Mouse (Mus musculus) liver, embryonic 11.5 days (tissue): Measurements from ENCODE around the gene Plet1. TPM values are rescaled to one million over a fixed set of nuclear protein-coding genes. Genes with fewer than 3 reads are reported as not detected.
A peak's percentile ranks its signal among the peaks of the same experiment; 100 is the strongest.

ENCODE experiments used
- ATAC-seq: fragments of 200-750 bp; cut with Nextera tagmentation; replicated peaks from 2 replicates; pipeline ENCODE4 v1.8.0; 2017; ENCODE audit warnings: moderate number of reproducible peaks, mild to moderate bottlenecking, moderate TSS enrichment, moderate library complexity; ENCODE audit not compliant: low FRiP score
- DNase-seq: peaks from one replicate; pipeline ENCODE4 v3.0.0-alpha.2; 2017; ENCODE audit warnings: low spot score
- H3K27ac ChIP-seq: fragments of 300-500 bp; sonication (generic); 2 replicates; pipeline ENCODE4 v1.5.1; 2014; ENCODE audit warnings: mild to moderate bottlenecking, low read depth, low read length, control low read depth
- H3K27me3 ChIP-seq: fragments of 300-500 bp; sonication (generic); replicated peaks from 2 replicates; pipeline ENCODE4 v1.6.1; 2014; ENCODE audit warnings: low read length, mixed read lengths; ENCODE audit not compliant: control insufficient read depth, insufficient read depth
- H3K36me3 ChIP-seq: fragments of 300-500 bp; sonication (generic); 2 replicates; pipeline ENCODE4 v1.6.1; 2014; ENCODE audit warnings: mild to moderate bottlenecking, low read length, moderate library complexity, mixed read lengths; ENCODE audit not compliant: control insufficient read depth, insufficient read depth
- H3K4me1 ChIP-seq: fragments of 300-500 bp; sonication (generic); replicated peaks from 2 replicates; pipeline ENCODE4 v1.6.1; 2014; ENCODE audit warnings: low read length, mixed read lengths; ENCODE audit not compliant: control insufficient read depth, insufficient read depth
- H3K4me2 ChIP-seq: fragments of 300-500 bp; sonication (generic); 2 replicates; pipeline ENCODE4 v1.6.1; 2014; ENCODE audit warnings: mild to moderate bottlenecking, control low read depth, moderate library complexity
- H3K4me3 ChIP-seq: fragments of 300-500 bp; sonication (generic); 2 replicates; pipeline ENCODE4 v1.5.1; 2014; ENCODE audit warnings: low read depth, low read length, control low read depth
- H3K9ac ChIP-seq: fragments of 300-500 bp; sonication (generic); 2 replicates; pipeline ENCODE4 v1.6.1; 2014; ENCODE audit warnings: low read depth, low read length, control low read depth
- H3K9me3 ChIP-seq: fragments of 300-500 bp; sonication (generic); 2 replicates; pipeline ENCODE4 v1.6.1; 2016; ENCODE audit warnings: low read length, inconsistent platforms, mixed read lengths; ENCODE audit not compliant: control insufficient read depth
- WGBS: fragments of 180-500 bp; shearing (Covaris S2); extraction: QIAGEN DNeasy Blood & Tissue Kit; methylation state at CpG from one replicate; pipeline ENCODE4 v1.1.7; 2014; 5-methylcytosine and 5-hydroxymethylcytosine counted together
- polyA plus RNA-seq: library from polyadenylated mRNA; unstranded; fragments of >200 nt; fragmentation: Nextera tagmentation; extraction: Ambion mirVana; gene quantifications from 2 replicates; pipeline ENCODE4 v1.2.1, GENCODE M21; 2014

Plet1 gene
- polyA plus RNA-seq, 1 experiment from 2014 or later = 0.55 TPM

DNA sequence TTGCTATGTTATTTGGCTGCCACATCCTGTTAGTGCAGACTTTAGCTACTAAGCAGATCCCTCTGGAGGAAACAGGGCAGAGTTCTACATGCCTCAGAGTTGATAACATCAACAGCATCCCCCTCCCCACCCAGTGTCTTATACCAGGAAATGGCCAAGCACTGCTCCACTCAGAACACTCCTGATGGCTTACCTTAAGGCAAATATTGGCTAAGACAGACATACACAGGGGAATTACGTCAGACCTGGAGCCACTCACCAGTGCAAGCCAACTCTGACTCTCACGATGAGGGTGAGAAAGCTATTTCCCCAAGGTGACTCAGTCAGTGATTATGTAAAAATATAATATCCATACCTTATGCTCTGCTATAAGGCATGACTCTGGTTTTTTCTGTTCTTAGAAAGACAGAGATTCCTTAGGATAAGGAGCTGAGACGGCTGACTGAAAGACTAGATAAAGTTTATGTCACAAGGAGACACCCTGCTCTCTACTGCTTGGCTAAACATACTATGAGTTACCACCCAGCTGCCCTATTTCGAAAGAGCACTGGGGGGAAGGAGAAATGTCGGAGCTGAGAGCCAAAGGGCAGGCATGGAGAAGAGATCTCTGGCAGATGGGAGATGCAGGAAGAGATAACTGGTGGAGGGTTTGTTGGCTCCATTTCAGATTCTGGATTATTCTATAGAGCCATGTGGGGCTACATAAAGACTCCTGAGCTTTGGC is 23.8 kb upstream of the Plet1 start:
- H3K4me2 ChIP-seq = no peak overlapping the region; the same call in 1 of the 2 replicates
- no peaks in the 10 kb centered on the region for H3K27me3 ChIP-seq
- peak overlapping the region; percentile 9; the same call in 1 of the 2 replicates for H3K27ac ChIP-seq
- H3K9me3 ChIP-seq = no peaks in the 10 kb centered on the region
- ATAC-seq (no peak), DNase-seq (no peak)
- WGBS = 45% methylated on average over 5 of the region's 5 CpGs
- H3K9ac ChIP-seq = no peak overlapping the region
- no peaks in the 10 kb centered on the region for H3K36me3 ChIP-seq
- no peak overlapping the region for H3K4me3 ChIP-seq
- peaks cover 12% of the 10 kb centered on the region for H3K4me1 ChIP-seq

DNA sequence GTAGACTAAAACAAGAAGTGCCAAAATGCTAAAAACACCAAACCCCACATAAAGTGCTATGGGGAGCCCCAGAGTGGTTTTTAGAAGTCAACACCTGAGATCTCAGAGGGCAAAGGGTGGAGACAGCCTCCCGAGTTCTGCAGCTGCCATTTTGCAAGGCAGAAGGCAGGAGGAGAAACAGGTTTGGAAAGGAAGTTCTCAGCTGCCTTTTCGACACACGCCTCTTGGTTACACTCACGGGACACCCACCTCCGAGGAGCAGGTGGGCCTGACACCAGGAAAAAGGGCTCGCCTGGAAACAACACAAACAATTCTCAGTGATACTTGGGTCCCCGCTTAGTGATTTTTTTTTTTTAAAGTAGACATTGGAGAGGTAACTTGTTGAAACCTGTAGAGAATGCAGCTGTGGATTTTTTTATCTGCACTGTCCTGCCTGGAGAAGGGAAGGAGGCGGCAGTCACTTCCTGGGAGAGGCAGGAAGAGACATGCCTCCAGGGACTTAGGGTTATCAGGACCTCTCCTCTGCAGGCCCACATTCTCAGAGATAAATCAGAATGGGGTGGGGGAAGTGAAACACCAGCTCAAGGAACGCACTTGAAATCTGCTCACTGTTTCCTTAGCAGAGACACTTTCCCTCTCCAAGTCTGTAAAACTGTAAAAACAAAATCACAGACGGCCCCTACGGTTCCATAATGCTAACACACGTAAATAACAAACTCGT is 23.0 kb upstream of the Plet1 start:
- no peaks in the 10 kb centered on the region for H3K9me3 ChIP-seq
- H3K27me3 ChIP-seq = no peaks in the 10 kb centered on the region
- ATAC-seq (no peak; the same call in 1 of the 2 replicates), DNase-seq (no peak)
- 37% methylated on average over 13 of the region's 13 CpGs for WGBS
- H3K4me2 ChIP-seq = peak overlapping the region; percentile 26
- no peak overlapping the region for H3K9ac ChIP-seq
- H3K4me3 ChIP-seq = no peak overlapping the region
- no peaks in the 10 kb centered on the region for H3K36me3 ChIP-seq
- no peak overlapping the region for H3K27ac ChIP-seq
- H3K4me1 ChIP-seq = peaks cover 12% of the 10 kb centered on the region

DNA sequence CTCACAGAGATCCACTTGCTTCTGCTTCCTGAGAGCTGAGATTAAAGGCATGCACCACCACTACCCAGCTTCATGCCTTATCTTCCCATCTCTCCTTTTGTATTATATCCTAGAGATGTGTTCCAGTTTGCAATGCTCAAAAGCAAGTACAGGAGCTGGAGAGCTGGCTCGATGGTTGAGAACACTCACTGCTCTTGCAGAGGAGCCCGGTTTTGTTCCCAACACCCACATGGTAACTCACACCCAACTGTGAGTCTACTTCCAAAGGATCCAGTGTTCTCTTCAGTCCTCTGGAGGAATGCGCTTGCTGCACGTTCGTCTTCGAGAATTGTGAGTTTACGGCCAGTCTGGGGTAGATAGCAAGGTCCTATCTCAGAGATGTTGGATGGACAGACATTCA is 19.0 kb upstream of the Plet1 start:
- H3K4me2 ChIP-seq = no peak overlapping the region
- 84% methylated on average over 7 of the region's 7 CpGs for WGBS
- peaks cover 12% of the 10 kb centered on the region for H3K4me1 ChIP-seq

DNA sequence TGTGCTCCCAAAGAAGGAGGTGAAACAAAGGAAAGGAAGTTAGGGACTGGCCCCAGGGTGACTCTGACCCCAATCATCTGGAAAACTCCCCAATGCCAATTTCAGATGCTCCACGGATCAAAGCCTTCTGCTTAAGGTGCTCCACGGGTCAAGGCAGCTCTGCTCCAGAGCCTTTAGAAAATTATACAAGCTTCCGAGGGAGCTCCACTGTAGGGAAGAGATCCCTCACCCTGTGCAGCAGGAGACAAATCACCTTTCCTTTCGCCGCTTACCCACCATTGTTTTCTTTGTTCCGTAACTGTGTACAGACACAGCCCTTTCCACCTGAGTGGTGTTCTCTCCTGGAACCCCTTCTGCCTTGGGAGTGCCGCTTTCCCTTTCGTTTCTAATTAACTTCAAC is 18.6 kb upstream of the Plet1 start:
- H3K4me1 ChIP-seq = peaks cover 10% of the 10 kb centered on the region
- H3K4me2 ChIP-seq = no peak overlapping the region
- no peaks in the 10 kb centered on the region for H3K27me3 ChIP-seq
- H3K4me3 ChIP-seq = no peak overlapping the region
- no peaks in the 10 kb centered on the region for H3K36me3 ChIP-seq
- ATAC-seq (no peak), DNase-seq (no peak)
- H3K9me3 ChIP-seq = no peaks in the 10 kb centered on the region
- no peak overlapping the region for H3K9ac ChIP-seq
- WGBS = 73% methylated on average over 8 of the region's 8 CpGs
- H3K27ac ChIP-seq = no peak overlapping the region

More for the DNA sequence above, 19.0 kb upstream of the Plet1 start:
- Histone ChIP-seq H3K36me3 (no peaks in the 10 kb centered on the region), H3K9ac (no peak overlapping the region), H3K9me3 (no peaks in the 10 kb centered on the region), H3K4me3 (no peak overlapping the region), H3K27ac (no peak overlapping the region), H3K27me3 (no peaks in the 10 kb centered on the region)
- ATAC-seq (no peak), DNase-seq (no peak)

DNA sequence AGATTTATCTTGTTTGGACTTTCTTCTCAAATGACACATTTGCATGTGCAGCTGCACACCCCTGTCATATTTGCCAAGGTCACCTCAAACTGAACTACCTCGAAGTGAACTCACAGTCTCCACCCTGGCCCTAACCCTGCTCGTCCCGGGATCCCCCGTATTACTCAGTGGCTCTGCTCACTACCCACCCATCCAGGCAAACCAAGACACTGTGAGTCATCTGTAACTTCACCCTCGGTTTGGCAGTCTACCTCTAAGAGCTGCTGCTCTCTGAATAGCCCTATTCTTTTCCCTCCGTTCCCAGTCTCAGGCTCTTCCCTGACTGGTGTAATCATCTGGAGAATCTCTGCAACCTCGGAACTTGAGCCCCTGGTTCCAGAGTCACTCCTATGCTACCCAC is 17.7 kb upstream of the Plet1 start:
- ATAC-seq = no peak
- Histone ChIP-seq H3K27ac (no peak overlapping the region), H3K9me3 (no peaks in the 10 kb centered on the region), H3K36me3 (no peaks in the 10 kb centered on the region), H3K4me2 (no peak overlapping the region), H3K9ac (no peak overlapping the region), H3K4me3 (no peak overlapping the region), H3K27me3 (no peaks in the 10 kb centered on the region), H3K4me1 (peaks cover 1% of the 10 kb centered on the region)
- DNase-seq = no peak
- 62% methylated on average over 7 of the region's 7 CpGs for WGBS

DNA sequence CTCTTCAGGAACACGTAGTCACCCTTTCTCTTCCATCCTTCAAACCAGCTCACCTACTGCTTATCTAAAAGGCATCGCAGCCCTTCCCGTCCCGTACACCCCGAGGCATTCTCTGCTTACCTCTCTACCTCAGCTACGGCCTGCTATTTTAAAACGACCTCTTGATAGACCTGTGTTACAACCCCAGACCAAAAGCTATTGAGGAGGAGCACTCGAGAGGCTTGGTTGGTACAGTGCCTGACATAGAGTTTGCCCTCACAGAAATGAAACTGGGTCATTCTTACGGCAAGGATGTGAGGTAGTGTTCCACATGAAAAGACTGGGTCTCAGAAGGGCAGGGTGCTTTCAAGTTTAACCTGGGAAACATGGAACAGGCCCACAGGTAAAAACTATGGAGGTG is 17.1 kb upstream of the Plet1 start:
- Histone ChIP-seq H3K4me1 (no peaks in the 10 kb centered on the region; the same call in 1 of the 2 replicates), H3K9ac (no peak overlapping the region), H3K36me3 (no peaks in the 10 kb centered on the region), H3K9me3 (no peaks in the 10 kb centered on the region), H3K4me2 (no peak overlapping the region), H3K27ac (no peak overlapping the region), H3K4me3 (no peak overlapping the region), H3K27me3 (no peaks in the 10 kb centered on the region)
- ATAC-seq (no peak), DNase-seq (no peak)
- 80% methylated on average over 9 of the region's 9 CpGs for WGBS

DNA sequence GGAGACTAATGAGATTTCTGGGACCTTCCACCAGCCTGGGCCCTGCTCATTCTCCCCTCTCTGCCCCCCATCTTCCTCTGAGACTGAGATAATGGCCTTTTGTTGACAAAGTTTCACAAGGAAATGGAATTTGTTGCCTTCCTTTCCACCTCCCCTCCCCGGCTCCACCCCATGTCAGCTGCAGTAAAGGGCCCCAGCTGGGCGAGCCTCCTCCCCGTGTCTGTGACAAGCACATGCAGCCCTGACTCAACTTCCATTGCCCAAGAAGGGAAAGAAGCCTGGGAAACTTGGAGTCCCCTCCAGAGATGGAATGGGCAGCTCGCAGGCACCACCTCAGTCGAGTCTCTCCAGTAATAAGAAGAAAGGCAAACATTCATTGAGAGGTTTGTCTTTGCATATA is 15.5 kb upstream of the Plet1 start:
- Histone ChIP-seq H3K36me3 (no peaks in the 10 kb centered on the region), H3K4me1 (no peaks in the 10 kb centered on the region; the same call in 1 of the 2 replicates), H3K9me3 (no peaks in the 10 kb centered on the region), H3K27me3 (no peaks in the 10 kb centered on the region), H3K9ac (no peak overlapping the region), H3K4me2 (no peak overlapping the region; the same call in 1 of the 2 replicates), H3K27ac (no peak overlapping the region), H3K4me3 (no peak overlapping the region)
- ATAC-seq (no peak), DNase-seq (no peak)
- 23% methylated on average over 5 of the region's 5 CpGs for WGBS

- Histone ChIP-seq H3K4me2 (peak overlapping the region; percentile 38), H3K4me1 (no peaks in the 10 kb centered on the region; the same call in 1 of the 2 replicates), H3K36me3 (no peaks in the 10 kb centered on the region), H3K27ac (no peak overlapping the region), H3K9ac (no peak overlapping the region), H3K9me3 (no peaks in the 10 kb centered on the region), H3K27me3 (no peaks in the 10 kb centered on the region), H3K4me3 (no peak overlapping the region)
- DNase-seq (no peak), ATAC-seq (no peak)
- 31% methylated on average over 8 of the region's 8 CpGs for WGBS
Measured at GRCm38 (mm10) chr9:50479476-50479875, 14.8 kb upstream of the Plet1 start.

DNA sequence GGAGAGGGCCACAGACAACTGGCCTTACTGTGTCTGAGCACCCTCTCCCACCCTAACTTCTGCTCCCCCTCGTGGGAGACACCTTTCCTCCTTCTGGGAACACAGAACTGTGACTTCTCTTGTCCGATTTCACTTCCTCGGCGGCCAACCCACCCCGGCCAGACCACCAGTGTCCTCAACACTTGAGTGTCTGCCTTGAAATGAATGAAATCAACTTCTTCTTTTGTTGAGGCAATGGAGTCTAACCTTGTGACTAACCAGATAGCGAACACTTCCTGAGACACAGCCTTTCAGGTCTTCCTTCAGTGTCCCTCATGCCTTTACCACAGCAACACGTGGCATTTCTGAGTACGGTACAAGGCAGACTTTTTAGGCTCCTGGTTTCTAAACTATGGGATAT is 11.6 kb upstream of the Plet1 start:
- ATAC-seq (no peak), DNase-seq (no peak)
- Histone ChIP-seq H3K36me3 (no peaks in the 10 kb centered on the region), H3K27ac (no peak overlapping the region), H3K4me3 (no peak overlapping the region), H3K4me2 (no peak overlapping the region), H3K27me3 (no peaks in the 10 kb centered on the region), H3K9ac (no peak overlapping the region), H3K9me3 (no peaks in the 10 kb centered on the region), H3K4me1 (peaks cover 6% of the 10 kb centered on the region; the same call in 1 of the 2 replicates)
- WGBS = 57% methylated on average over 8 of the region's 8 CpGs
